Mouse (Mus musculus): ENCODE data around the gene Tmem100.
A peak's percentile ranks its signal among the peaks of the same experiment; 100 is the strongest.

DNA sequence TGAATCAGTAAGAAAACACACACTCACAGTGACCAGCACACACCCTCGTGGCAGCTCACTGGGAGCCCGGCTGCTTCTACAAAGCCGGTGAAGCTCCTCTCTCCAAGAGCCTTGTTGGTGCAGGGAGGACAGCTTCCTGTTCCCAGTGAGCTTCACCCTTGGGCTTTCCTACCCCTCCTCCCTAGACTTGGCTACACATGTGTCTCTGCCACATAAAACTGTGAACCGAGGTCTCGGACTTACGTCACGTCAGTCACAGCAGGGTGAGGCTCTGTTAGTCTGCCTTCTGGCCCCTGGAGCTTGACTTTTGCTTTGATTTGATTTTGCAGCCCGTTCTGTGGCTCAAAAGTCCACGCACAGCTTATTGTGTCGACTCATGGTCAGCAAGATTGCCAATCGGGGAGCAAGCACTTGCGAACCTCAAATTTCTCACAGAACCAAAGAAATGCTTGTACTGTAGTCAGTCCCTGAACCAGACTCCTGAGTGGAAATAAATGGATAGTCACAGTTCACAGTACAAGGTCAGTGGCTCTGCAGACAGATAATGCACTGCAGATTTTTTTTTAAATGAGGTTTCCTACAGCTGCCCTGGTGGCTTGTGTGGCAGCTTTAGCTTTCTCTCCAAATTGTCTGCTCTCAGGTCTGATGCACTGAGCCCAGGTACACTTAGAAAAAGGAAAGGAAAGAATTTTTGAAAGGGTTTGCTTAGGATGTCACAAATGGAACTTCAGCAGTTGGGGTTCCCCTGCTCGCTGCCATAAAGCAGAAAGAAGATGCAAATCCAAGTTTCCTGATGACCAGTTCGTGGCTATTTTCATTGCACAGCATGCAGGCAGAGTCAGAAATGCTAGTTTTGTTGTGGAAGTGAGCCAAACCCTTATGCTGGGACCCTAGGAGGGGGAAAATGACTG is 4.0 kb upstream of the Tmem100 start:
- no peak for TF ChIP-seq CTCF (IDR thresholded peaks at IDR 0.05; ENCODE audit: insufficient read depth, low read length)
- TF ChIP-seq POLR2A (IDR thresholded peaks at IDR 0.05; ENCODE audit: borderline replicate concordance, extremely low read depth, low read depth, low read length): 0 out of 2 replicates have a peak, but pooled peaks have one; percentile 10

All from lung, adult 2 months (tissue).